In the genomic region with DNA sequence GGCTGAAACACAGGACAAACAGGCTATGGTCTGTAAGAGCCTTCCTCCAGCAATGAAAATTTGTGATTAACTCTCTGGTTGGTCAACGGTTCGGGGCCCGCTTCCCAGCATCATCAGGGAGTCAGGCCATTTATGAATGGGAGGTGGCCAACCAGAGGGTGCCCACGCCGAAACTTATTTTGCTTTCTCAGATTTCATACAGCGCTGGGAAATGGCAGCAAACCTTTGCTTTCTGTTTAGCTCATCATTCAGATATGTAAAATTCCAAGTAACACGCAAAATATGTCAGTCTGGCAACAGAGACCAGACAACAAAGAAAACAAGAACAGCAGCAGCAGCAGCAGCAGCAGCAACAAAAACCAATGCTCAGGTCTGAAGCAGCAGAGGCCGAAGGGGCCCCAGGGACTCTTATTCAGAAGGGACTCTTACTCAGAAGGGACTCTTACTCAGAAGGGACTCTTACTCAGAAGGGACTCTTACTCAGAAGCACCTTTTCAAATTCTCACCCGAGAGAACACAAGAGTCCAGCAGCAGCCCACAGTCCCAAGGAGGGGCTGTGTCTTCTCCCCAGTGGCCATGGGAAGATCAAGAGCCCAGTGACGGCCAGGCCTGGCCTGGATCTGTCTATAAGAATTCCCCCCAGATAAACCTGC, we compare ENCODE assay signal across 10 mouse cellular contexts.
DNase-seq lines count a peak whose midpoint lies in the region; ATAC-seq lines count a peak whose summit lies in the region.
"Had no signal": no experiment of that assay in that cellular context is flagged by ENCODE, and none has a peak within 500 bp of the region (broad histone marks: within the 10 kb centered on the region; RNA-seq: fewer than 3 reads in every experiment).

No protein-coding gene starts in this region.

- WGBS in hindbrain, embryonic 13.5 days, result 60% methylated on average over 10 of the region's 10 CpGs
- WGBS in hindbrain, embryonic 12.5 days, result 61% methylated on average over 10 of the region's 10 CpGs
- WGBS in limb, embryonic 10.5 days, result 64% methylated on average over 10 of the region's 10 CpGs

- no peak overlapping the region for H3K4me2 ChIP-seq in hindbrain, embryonic 13.5 days
- no peak overlapping the region for H3K4me2 ChIP-seq in hindbrain, embryonic 12.5 days (replicated peaks)
- H3K4me2 ChIP-seq: midbrain, embryonic 12.5 days had no signal

- no peak overlapping the region for H3K4me3 ChIP-seq in hindbrain, embryonic 13.5 days
- no peak overlapping the region for H3K4me3 ChIP-seq in hindbrain, embryonic 12.5 days
- H3K4me3 ChIP-seq in limb, embryonic 10.5 days, result no peak overlapping the region
- H3K4me3 ChIP-seq: midbrain, embryonic 12.5 days had no signal

- 0 out of 2 replicates have a peak, but pooled peaks cover 4% of the 10 kb centered on the region for H3K27me3 ChIP-seq in hindbrain, embryonic 13.5 days
- H3K27me3 ChIP-seq in hindbrain, embryonic 12.5 days, result no peaks in the 10 kb centered on the region
- H3K27me3 ChIP-seq in limb, embryonic 10.5 days (ENCODE audit: low read depth, poor library complexity, severe bottlenecking), result no peaks in the 10 kb centered on the region
- H3K27me3 ChIP-seq: midbrain, embryonic 12.5 days had no signal

- peak; percentile 33 to 52 for DNase-seq in B cell, adult 2 months
- DNase-seq in NIH3T3 (ENCODE audit: low read depth), result peak; percentile 76
- no peak for DNase-seq in limb, embryonic 10.5 days (ENCODE audit: low spot score)
- DNase-seq in gastrocnemius, postnatal 25 days, result no peak
- DNase-seq in layer of hippocampus, adult 9-11 months, result no peak
- DNase-seq: cerebellum, adult 11-12 months; right cerebral cortex, adult 18-20 months had no signal

- no peaks in the 10 kb centered on the region for H3K36me3 ChIP-seq in hindbrain, embryonic 13.5 days
- no peaks in the 10 kb centered on the region for H3K36me3 ChIP-seq in hindbrain, embryonic 12.5 days
- H3K36me3 ChIP-seq in limb, embryonic 10.5 days, result no peaks in the 10 kb centered on the region
- H3K36me3 ChIP-seq: midbrain, embryonic 12.5 days had no signal

- no peak overlapping the region for H3K9ac ChIP-seq in hindbrain, embryonic 13.5 days
- no peak overlapping the region for H3K9ac ChIP-seq in hindbrain, embryonic 12.5 days
- H3K9ac ChIP-seq: midbrain, embryonic 12.5 days had no signal

- no peaks in the 10 kb centered on the region for H3K9me3 ChIP-seq in hindbrain, embryonic 13.5 days
- H3K9me3 ChIP-seq in hindbrain, embryonic 12.5 days (replicated peaks), result no peaks in the 10 kb centered on the region
- no peaks in the 10 kb centered on the region for H3K9me3 ChIP-seq in limb, embryonic 10.5 days (replicated peaks)
- H3K9me3 ChIP-seq: midbrain, embryonic 12.5 days had no signal

- H3K4me1 ChIP-seq in hindbrain, embryonic 13.5 days (replicated peaks), result peaks cover 31% of the 10 kb centered on the region
- peaks cover 27% of the 10 kb centered on the region for H3K4me1 ChIP-seq in hindbrain, embryonic 12.5 days
- H3K4me1 ChIP-seq in limb, embryonic 10.5 days, result peaks cover 41% of the 10 kb centered on the region

- ATAC-seq in hindbrain, embryonic 13.5 days (ENCODE audit: low FRiP score), result no peak
- no peak for ATAC-seq in hindbrain, embryonic 12.5 days (ENCODE audit: low FRiP score)

- H3K27ac ChIP-seq in hindbrain, embryonic 13.5 days, result peak overlapping the region; percentile 12; the same call in 1 of the 2 replicates
- no peak overlapping the region for H3K27ac ChIP-seq in hindbrain, embryonic 12.5 days
- peak overlapping the region; percentile 36; the same call in 1 of the 2 replicates for H3K27ac ChIP-seq in limb, embryonic 10.5 days
- H3K27ac ChIP-seq: midbrain, embryonic 12.5 days had no signal

Comparison
In these comparisons a context has a peak if more than half of its experiments do, and no peak if none do; other contexts are left out.
1. DNase-seq: peak in B cell, adult 2 months (2 of 2) and NIH3T3 (single experiment); none in limb, embryonic 10.5 days (single experiment), gastrocnemius, postnatal 25 days (single experiment) and layer of hippocampus, adult 9-11 months (single experiment).